Comparison of ENCODE assay signal across 18 mouse cellular contexts in the genomic region with DNA sequence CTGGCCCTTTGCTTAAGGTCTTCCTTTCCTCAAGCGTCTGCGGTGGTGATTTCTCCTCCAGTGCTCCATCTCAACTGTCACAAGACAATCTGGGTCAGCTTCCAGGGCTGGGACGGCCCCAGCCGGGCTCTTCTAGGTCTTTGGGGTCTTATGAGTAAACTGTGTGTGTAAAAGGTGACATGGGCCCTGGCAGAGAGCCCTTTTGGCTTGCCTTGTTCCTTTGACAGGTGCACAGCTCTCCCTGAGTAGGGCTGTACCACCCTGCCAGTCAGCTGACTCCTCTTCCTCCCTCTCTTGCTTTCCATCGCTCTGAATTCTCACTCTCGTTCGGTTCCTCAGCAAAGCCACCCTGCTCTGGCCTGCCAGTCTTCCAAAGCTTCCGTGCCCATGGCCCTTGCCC. TPM values are rescaled to one million over a fixed set of nuclear protein-coding genes. Genes with fewer than 3 reads are reported as not detected.
DNase-seq lines count a peak whose midpoint lies in the region; ATAC-seq and TF ChIP-seq lines count a peak whose summit lies in the region.
"Had no signal": no experiment of that assay in that cellular context is flagged by ENCODE, and none has a peak within 500 bp of the region (broad histone marks: within the 10 kb centered on the region; RNA-seq: fewer than 3 reads in every experiment).

No protein-coding gene starts in this region.

- no peaks in the 10 kb centered on the region for H3K36me3 ChIP-seq in thymus, adult 2 months (ENCODE audit: control insufficient read depth, insufficient read depth, low read length)
- no peaks in the 10 kb centered on the region for H3K36me3 ChIP-seq in kidney, embryonic 14.5 days (ENCODE audit: control insufficient read depth, insufficient read depth, low read length)
- H3K36me3 ChIP-seq: limb, embryonic 13.5 days; midbrain, embryonic 12.5 days; neural tube, embryonic 12.5 days had no signal

- TF ChIP-seq POLR2A in thymus, adult 2 months (IDR thresholded peaks at IDR 0.05; ENCODE audit: control insufficient read depth, extremely low read depth, insufficient read depth, low read length, poor library complexity): no peak

- no peak for TF ChIP-seq CTCF in left cerebral cortex, adult 2 months (IDR thresholded peaks at IDR 0.05)
- no peak for TF ChIP-seq CTCF in thymus, adult 2 months (IDR thresholded peaks at IDR 0.05; ENCODE audit: borderline replicate concordance, control insufficient read depth, extremely low read depth, insufficient read depth, low read length, poor library complexity)

- no peaks in the 10 kb centered on the region for H3K27me3 ChIP-seq in thymus, adult 2 months (ENCODE audit: control insufficient read depth, insufficient read depth, low read length)
- peaks cover 24% of the 10 kb centered on the region for H3K27me3 ChIP-seq in kidney, embryonic 14.5 days (ENCODE audit: control insufficient read depth, insufficient read depth, low read length)

- H3K4me3 ChIP-seq in left cerebral cortex, adult 2 months: peak overlapping the region; percentile 64
- H3K4me3 ChIP-seq in thymus, adult 2 months (ENCODE audit: control insufficient read depth, insufficient read depth, low read length): no peak overlapping the region
- H3K4me3 ChIP-seq in kidney, embryonic 14.5 days (ENCODE audit: low read length): no peak overlapping the region
- H3K4me3 ChIP-seq: limb, embryonic 13.5 days; midbrain, embryonic 12.5 days; neural tube, embryonic 12.5 days had no signal

- peak overlapping the region; percentile 90 for H3K27ac ChIP-seq in left cerebral cortex, adult 2 months
- H3K27ac ChIP-seq in thymus, adult 2 months (ENCODE audit: control insufficient read depth, insufficient read depth, low read length): no peak overlapping the region
- no peak overlapping the region for H3K27ac ChIP-seq in kidney, embryonic 14.5 days (ENCODE audit: low read depth, low read length)
- H3K27ac ChIP-seq: kidney, postnatal 0 days; limb, embryonic 13.5 days; midbrain, embryonic 12.5 days; neural tube, embryonic 12.5 days had no signal

- intact Hi-C loops in left cerebral cortex, adult 2 months (cut with DNase I): loop anchor here (2.0 to 10.0 kb wide), 4 partner anchors 20 to 178 kb away; a partner anchor contains a TSS

- H3K9me3 ChIP-seq in kidney, embryonic 14.5 days (ENCODE audit: control insufficient read depth, low read length): peaks cover 2% of the 10 kb centered on the region; the same call in 1 of the 2 replicates
- H3K9me3 ChIP-seq: limb, embryonic 13.5 days; midbrain, embryonic 12.5 days; neural tube, embryonic 12.5 days had no signal

- no peak overlapping the region for H3K9ac ChIP-seq in kidney, embryonic 14.5 days (ENCODE audit: low read depth, low read length)
- H3K9ac ChIP-seq: limb, embryonic 13.5 days; midbrain, embryonic 12.5 days had no signal

- no peak overlapping the region for H3K4me2 ChIP-seq in kidney, embryonic 14.5 days (replicated peaks; ENCODE audit: low read depth, low read length)

- peaks cover 29% of the 10 kb centered on the region for H3K4me1 ChIP-seq in thymus, adult 2 months (replicated peaks; ENCODE audit: control insufficient read depth, insufficient read depth, low read length)
- peaks cover 7% of the 10 kb centered on the region; the same call in 1 of the 2 replicates for H3K4me1 ChIP-seq in kidney, embryonic 14.5 days (ENCODE audit: control insufficient read depth, insufficient read depth, low read length)

- DNase-seq in left cerebral cortex, adult 2 months (ENCODE audit: extremely low spot score in 1 of 2, low spot score in 2 of 2): no peak
- DNase-seq in left cerebral cortex, adult 8-10 months (ENCODE audit: low spot score in 2 of 2): no peak
- peak; percentile 18 for DNase-seq in thymus, postnatal 14 days
- no peak for DNase-seq in thymus, adult 2 months
- DNase-seq in cerebellum, postnatal 14 days: peak; percentile 91 to 92
- DNase-seq in testis, postnatal 14 days (ENCODE audit: low spot score): no peak
- DNase-seq: embryo, embryonic 11 days; gastrocnemius, postnatal 25 days; thymus, postnatal 36 days had no signal

- 59% methylated on average over 8 of the region's 8 CpGs for WGBS in thymus, adult 2 months
- 75% methylated on average over 8 of the region's 8 CpGs for WGBS in kidney, embryonic 14.5 days

- no peak for ATAC-seq in kidney, embryonic 14.5 days (ENCODE audit: low FRiP score, low TSS enrichment)

RNA-seq across cellular contexts. Expression of a gene that starts 1.8 kb away (rescaled TPM):
- total RNA-seq in left cerebral cortex, adult 2 months (2021): 100 to 1,000 TPM; 436 to 459 TPM
- total RNA-seq in left cerebral cortex, adult 8-10 months (2022): 100 to 1,000 TPM; 377 to 404 (median 391) TPM
- polyA plus RNA-seq in thymus, adult 2 months (2012; rRNA removed): 24.0 and 24.7 TPM in 2 replicates
- 1.3 and 1.7 TPM in 2 replicates for polyA plus RNA-seq in kidney, embryonic 14.5 days (2014; fragmentation: Nextera tagmentation; extraction: Ambion mirVana)
- total RNA-seq: hematopoietic stem cell, adult 5-6 weeks had no signal

RNA-seq across cellular contexts. Expression of a gene that starts 20.7 kb away (rescaled TPM):
- total RNA-seq in left cerebral cortex, adult 2 months (2021): 100 to 1,000 TPM; 444 to 464 TPM
- 100 to 1,000 TPM; 424 to 529 (median 492) TPM for total RNA-seq in left cerebral cortex, adult 8-10 months (2022)
- 1,664 and 2,025 TPM in 2 replicates for polyA plus RNA-seq in thymus, adult 2 months (2012; rRNA removed)
- polyA plus RNA-seq in kidney, embryonic 14.5 days (2014; fragmentation: Nextera tagmentation; extraction: Ambion mirVana): 1,163 and 1,521 TPM in 2 replicates

RNA-seq across cellular contexts. Expression of a gene that starts 22.1 kb away (rescaled TPM):
- total RNA-seq in left cerebral cortex, adult 2 months (2021): 1 to 10 TPM in 1 of 2 experiments, not detected in 1; 2.0 TPM
- 1 to 10 TPM in 1 of 4 experiments, not detected in 3; 2.0 TPM for total RNA-seq in left cerebral cortex, adult 8-10 months (2022)
- not detected in 2 replicates for polyA plus RNA-seq in thymus, adult 2 months (2012; rRNA removed)
- not detected in 2 replicates for polyA plus RNA-seq in kidney, embryonic 14.5 days (2014; fragmentation: Nextera tagmentation; extraction: Ambion mirVana)
- total RNA-seq: gastrocnemius, postnatal 25 days; hematopoietic stem cell, adult 5-6 weeks had no signal
- polyA plus RNA-seq: heart, embryonic 11.5 days; kidney, postnatal 0 days; limb, embryonic 13.5 days; liver, embryonic 16.5 days; midbrain, embryonic 12.5 days; neural tube, embryonic 12.5 days; stomach, embryonic 14.5 days had no signal

RNA-seq across cellular contexts. Expression of a gene that starts 33.8 kb away (rescaled TPM):
- total RNA-seq in left cerebral cortex, adult 2 months (2021): 100 to 1,000 TPM; 550 to 603 TPM
- total RNA-seq in left cerebral cortex, adult 8-10 months (2022): 100 to 1,000 TPM; 583 to 634 (median 585) TPM
- 86.3 and 110 TPM in 2 replicates for polyA plus RNA-seq in thymus, adult 2 months (2012; rRNA removed)
- polyA plus RNA-seq in kidney, embryonic 14.5 days (2014; fragmentation: Nextera tagmentation; extraction: Ambion mirVana): 32.2 and 74.9 TPM in 2 replicates

Comparison
In these comparisons a context has a peak if more than half of its experiments do, and no peak if none do; other contexts are left out.
1. DNase-seq: peak in thymus, postnatal 14 days (single experiment) and cerebellum, postnatal 14 days (2 of 2); none in left cerebral cortex, adult 2 months (0 of 2), left cerebral cortex, adult 8-10 months (0 of 2), thymus, adult 2 months (single experiment) and testis, postnatal 14 days (single experiment).